Mouse (Mus musculus) ES-E14 (cell line): ENCODE data around the gene Stx7.

Experiments
- CHD2 ChIP-seq: IDR thresholded peaks from 2 replicates; pipeline ENCODE4 v1.6.1; 2014; ENCODE audit warnings: mild to moderate bottlenecking, low read depth, low read length, inconsistent platforms
- HCFC1 ChIP-seq: IDR thresholded peaks from 2 replicates; pipeline ENCODE4 v1.6.1; 2012; ENCODE audit warnings: low read length, inconsistent platforms, borderline replicate concordance; ENCODE audit not compliant: insufficient read depth
- ZC3H11A ChIP-seq: IDR thresholded peaks from 2 replicates; pipeline ENCODE4 v1.6.1; 2012; ENCODE audit warnings: low read depth, mild to moderate bottlenecking, inconsistent platforms, low read length, borderline replicate concordance
- ZNF384 ChIP-seq: IDR thresholded peaks from 2 replicates; pipeline ENCODE4 v1.6.1; 2012; ENCODE audit warnings: low read depth, low read length, inconsistent platforms

GRCm38 (mm10) chr10:24131451-24132262 is 17.4 kb upstream of the Stx7 start:
- no peak for TF ChIP-seq ZC3H11A
- TF ChIP-seq ZNF384, result no peak
- no peak for TF ChIP-seq HCFC1
- no peak for TF ChIP-seq CHD2
